Mouse (Mus musculus) retina, postnatal 1 day (tissue): ENCODE data around the gene Gm20388.

Source experiments
- DNase-seq: peaks from one replicate; pipeline ENCODE4 v3.0.0-alpha.2; 2012

The Gm20388 gene

DNA sequence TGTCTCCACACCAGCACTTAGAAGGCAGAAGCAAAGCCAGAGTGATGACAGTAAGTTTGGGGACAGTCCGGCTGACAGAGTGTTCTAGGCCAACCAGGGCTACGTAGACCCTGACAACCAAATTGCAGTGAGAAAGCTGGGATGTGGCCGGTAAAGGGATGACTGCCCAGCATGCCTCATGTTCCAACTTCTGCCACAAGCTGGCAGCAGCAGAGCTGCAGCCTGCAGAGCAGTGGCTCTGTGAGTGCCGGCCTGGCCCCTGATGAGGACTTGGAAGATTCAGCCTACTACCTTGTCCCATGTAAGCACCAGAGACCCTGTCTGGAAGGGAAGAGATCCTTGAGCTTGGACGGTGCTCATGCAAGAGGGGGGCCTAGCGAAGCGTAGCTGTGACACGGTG, 765.1 kb downstream of the Gm20388 start:
- DNase-seq, result no peak

DNA sequence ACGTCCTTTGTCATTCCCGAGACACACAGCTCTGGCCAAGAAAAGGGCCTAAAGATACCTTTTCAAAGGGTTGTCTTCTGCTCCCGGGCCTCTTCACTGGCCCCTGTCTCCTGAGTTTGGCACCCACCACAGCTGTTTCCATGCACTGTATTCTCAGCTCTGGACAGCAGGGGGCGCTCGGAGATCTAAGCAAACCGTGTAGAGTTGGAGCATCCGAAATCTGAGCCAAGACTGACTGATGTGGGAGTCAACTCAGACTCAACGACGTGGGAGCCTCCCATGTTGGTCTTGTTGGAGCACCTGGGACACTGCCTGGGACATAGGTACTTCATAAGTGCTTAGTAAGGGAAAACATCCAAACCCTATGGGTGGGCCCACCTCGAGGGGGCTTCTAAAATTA, 767.8 kb downstream of the Gm20388 start:
- peak; percentile 87 for DNase-seq

DNA sequence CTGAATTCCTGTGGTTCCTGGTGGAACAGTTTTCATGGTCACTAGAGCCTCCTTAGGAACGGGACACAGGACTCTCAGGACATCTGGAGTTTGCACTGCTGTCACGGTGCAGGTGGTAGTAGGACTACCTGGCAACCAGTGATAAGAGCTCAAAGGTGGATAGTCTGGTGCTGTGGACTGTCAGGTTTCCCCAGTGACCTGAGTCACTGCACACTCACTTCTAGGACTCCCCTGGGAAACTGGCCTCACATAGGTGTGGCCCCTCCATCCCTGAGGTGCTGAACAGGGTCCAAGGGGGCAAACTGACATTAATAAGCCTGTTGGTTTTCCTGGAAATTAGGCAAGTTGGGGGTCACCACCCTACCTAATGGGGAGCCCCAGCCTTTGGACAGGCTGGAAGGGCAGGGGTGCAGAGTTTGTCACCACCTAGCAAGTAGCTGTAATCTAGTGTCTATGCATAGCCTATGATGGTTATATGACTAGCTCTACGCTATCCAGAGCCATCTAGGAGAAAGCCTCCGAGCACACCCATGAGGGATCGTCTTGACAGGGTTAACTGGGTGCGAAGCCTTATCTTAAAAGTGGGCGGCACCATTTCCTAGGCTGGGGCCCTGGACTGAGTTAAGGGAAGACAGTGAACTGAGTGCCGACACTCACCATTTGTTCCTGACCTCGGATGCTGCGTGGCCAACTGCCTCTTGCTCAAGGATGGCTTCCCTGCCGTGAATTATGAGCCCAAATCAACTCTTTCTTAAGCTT, 769.2 kb downstream of the Gm20388 start:
- no peak for DNase-seq

DNA sequence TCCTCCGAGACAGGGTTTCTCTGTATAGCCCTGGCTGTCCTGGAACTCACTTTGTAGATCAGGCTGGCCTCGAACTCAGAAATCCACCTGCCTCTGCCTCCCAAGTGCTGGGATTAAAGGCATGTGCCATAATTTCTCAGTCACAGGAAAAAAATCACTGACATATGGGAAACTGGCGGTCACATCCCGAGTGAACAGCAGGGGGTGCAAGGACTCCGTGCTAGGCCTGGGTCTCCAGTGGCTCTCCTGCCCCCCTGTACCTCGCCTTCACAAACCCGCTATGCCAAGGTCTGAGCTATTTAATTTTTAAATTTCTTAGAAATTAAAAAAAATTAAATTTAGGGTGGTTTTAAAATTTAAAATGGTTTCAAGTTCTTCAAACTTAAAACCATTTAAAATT, 769.8 kb downstream of the Gm20388 start:
- peak; percentile 41 for DNase-seq

DNA sequence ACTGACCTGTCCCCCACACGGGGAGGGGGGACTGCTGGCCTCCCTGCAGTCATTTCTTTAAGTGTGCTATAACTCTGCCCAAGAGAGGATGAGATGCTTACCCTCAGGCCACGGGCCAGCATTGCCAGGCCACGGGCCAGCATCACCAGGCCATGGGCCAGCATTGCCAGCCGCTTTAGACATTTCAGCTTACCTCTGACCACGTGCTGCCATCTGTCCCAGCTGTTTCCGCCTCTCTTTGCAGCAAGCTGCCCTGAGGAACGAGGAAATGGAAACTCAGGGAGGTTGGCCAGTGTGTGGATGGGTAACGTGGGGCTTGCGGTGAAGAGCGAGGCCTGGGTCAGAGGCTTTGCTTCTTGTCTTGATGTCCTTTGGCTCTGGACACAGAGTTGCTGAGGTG, 770.5 kb downstream of the Gm20388 start:
- DNase-seq, result no peak

DNA sequence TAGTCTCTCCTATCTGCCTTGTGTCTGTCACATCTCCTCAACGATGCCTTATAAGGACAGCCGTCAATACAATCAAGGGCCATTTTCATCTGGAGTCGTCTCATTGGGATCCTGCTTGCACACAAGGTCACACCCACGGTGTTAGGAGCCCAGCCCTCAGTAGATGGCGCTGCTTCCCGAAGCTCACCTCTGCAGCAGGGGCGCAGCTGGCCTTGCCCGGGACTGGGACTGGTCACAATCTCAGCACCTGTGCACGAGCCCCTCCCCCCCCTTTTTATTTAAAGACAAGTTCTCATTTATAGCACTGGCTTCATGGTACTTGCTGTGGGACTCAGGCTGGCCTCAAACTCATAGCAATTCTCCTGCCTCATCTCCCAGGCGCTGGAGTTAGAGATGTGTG, 773.0 kb downstream of the Gm20388 start:
- DNase-seq, result peak; percentile 67

DNA sequence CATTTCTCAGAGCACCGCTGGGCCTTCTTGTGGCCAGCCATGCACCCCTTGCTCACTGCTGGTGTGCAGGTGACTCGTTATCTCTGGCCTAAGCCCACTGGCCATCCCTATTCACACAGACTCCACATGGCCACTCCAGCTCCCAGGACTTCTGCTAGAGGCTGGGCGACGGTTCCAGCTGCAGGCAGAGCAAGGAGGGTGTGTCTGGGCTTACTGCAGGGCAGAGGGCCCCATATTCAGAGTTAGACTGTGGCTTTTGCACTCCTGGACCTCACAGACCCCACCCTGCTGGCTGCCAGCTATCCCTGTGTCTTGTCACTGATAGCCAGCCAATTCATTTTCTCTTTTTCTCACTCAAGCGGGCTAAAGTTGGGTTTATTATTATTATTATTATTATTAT, 773.4 kb downstream of the Gm20388 start:
- DNase-seq, result no peak

DNA sequence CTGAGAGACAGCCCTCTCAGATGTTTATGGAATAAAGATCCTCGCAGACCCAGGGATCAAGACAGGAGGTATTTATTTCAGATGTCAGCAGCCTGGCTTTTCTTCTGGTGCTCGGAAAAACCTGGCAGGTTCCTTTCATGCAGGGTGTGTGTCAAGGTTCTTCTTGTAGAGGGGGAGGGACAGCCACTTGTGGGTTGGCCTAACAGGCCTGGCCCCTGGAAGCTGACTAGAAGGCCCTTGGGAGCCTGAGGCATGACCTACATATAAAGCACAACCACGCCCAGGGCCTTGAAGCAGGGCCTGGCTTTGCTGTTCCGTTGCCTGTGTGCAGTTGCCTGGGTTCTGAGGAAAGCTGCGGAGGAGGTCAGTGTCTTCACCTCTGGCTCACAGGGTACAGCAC, 774.5 kb downstream of the Gm20388 start:
- DNase-seq, result no peak

DNA sequence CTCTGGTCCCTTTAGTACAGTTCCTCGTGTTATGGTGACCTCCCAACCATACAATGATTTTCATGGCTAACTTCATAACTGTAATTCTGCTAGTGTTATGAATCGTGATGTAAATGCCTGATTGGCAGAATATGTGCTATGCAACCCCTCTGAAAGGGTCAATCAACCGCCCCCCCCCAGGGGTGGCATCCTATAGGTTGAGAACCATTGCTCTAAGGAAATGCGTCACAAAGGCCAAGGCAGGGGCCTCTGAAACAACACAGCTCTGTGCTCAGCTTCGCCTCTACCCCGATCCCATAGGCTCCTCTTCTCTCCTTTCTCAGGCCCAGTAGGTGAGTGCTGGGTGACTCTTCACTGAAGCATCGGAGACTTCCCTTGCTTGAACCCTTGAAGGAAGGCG, 775.0 kb downstream of the Gm20388 start:
- DNase-seq, result no peak

DNA sequence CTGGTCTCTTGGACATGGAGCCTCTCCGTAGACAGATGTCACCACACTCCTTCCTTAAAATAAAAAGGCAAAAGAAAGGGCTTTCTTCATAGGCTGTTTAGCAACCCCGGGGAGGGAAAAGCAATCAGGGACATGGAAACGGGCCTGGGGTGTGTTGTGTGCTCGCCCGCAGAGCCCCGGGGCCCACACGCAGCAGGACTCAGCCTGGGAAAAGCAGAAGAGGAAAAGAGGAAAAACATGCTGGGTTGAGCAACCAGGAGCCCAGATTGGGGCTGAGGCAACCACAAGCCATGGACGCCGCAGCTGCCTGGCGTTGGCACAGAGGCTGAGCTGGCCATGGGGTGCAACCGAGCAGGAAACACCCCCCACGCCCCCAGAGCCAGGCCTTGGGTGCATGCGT, 775.4 kb downstream of the Gm20388 start:
- no peak for DNase-seq

DNA sequence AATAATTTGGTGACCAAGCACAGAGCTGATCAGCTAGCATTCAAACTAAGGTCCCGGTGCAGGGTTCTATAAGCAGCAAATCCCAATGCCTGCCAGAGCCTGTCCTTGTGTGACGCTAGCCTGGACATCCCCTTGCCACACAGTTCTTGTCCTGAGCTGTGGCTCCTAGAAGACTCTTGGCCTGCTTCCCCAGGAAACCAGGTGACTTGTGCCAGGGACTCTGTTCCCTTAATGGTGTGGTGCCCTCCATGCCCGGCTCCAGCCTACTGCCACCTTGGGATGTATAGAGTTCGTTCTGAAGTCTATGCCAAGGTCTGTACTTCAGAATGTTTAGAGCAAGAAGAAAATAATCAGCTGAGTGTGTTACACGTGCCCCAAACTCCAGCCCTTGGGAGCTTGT, 775.9 kb downstream of the Gm20388 start:
- DNase-seq, result no peak

DNA sequence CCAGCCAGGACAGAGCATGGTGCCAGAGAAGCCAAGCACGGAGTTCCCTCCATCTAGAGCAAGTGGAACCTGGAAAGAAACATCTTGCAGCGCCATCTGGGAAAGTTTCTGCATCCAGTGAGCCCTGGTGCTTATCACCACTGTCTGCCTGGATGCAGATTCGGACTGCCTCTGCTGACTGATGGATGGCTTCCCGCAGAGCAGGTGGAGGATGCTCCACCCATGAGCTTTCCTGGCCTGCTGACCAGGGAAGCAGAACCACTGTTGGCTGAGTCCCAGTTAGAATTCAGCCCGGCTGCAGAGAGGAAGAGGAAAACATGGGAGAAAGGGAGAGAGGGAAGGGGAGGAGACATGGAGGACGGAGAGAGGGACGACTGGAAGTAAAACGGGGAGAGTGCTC, 777.1 kb downstream of the Gm20388 start:
- DNase-seq, result no peak

DNA sequence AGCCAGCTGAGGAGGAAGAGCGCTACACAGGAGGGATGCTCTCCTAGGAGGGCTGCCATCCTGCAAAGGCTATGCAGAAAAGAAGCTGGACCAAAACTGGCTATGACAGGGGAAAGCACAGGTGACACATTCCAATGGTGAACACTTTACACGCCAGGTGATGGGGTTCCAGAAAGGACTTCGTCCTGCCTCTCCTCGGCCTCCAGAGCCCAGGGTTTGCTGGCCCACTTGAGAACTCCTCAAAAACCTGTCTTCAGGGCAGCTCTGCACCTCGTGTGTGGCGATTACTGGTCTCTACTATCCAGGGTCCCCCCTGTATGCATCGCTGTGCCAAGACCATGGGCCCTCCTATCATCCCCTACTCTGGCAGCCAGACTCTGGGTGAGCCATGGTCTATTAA, 777.9 kb downstream of the Gm20388 start:
- no peak for DNase-seq

DNA sequence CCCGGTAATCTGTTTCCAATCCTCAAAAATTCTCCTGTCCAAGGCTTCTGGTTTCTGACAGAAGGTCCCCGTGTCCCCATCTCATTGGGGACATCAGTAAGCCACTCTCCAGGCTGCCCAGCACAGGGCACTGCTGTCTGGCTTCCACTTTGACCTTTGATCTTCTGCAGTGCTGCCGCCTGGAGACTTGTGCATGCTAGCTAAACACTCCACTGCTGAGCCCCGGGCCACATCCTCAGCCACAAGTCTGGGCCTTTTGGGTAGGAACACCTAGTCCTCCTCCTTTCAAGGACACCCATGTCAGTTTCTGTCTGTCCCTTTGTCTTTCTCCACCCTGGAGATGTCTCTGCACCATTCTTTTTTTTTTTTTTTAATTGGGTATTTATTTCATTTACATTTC, 782.3 kb downstream of the Gm20388 start:
- DNase-seq, result no peak

DNA sequence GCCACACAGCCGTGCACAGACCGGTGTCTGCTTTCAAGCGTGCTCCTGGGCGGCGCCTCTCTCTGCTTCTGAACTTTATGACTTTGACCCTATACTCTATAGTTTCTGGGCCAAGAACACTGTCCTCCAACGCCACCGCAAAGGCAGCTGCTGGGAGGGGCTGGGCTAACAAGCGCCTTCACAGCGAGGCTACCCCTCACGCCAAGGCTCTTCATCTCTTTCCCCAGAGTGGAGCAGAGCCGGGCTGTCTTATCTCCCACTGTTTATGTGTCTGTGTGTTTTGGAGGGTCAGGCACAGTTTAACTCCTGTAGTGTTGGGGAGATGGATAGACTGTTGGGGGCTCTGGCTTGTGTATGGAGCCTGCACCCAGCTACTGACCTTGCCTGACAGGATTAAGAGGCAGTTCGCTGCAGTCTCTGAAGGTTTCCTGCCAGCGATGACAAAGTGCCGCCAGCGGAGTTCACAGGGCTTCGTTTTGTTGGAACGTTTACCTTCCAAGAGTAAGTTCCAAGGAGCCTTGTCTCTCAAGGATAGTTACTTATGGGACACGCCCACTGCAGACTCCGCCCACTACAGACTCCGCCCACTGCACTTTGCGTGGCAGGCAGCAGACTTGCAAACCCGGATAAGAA, 783.3 kb downstream of the Gm20388 start:
- no peak for DNase-seq

DNA sequence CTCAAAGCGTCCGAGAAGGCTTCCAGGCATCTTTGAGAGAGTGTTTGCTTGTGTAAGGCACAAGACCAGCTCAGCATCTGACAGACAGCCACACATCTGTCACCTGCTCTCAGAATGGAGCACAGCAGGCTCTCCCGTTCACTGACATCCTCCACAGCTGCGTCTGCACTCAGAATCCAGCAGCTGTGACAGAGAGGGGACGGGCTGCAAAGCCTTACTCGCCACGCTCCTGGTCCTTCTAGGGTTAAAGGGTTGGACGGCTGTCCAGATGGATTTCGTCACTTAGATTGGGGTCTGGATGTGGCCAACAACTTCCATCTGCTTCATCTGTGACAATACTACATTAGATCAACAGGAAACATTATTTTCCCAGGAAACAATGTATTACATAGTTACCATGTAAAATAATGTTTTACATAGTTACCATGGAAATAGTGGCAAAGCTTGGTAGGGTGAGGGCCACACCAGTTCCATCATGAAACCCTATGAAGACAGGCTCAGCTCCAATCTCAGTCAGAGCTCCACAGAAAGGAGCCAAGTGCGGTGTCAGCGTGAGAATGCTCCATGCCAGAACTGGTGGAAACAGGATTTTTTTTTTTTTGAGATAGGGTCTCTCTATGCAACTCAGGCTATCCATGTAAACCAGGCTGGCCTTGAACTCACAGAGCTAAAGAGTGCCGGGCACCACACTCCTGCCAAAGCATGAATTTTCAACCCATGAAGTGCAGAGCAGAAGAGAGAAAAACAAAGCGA, 785.9 kb downstream of the Gm20388 start:
- peak; percentile 55 for DNase-seq

DNA sequence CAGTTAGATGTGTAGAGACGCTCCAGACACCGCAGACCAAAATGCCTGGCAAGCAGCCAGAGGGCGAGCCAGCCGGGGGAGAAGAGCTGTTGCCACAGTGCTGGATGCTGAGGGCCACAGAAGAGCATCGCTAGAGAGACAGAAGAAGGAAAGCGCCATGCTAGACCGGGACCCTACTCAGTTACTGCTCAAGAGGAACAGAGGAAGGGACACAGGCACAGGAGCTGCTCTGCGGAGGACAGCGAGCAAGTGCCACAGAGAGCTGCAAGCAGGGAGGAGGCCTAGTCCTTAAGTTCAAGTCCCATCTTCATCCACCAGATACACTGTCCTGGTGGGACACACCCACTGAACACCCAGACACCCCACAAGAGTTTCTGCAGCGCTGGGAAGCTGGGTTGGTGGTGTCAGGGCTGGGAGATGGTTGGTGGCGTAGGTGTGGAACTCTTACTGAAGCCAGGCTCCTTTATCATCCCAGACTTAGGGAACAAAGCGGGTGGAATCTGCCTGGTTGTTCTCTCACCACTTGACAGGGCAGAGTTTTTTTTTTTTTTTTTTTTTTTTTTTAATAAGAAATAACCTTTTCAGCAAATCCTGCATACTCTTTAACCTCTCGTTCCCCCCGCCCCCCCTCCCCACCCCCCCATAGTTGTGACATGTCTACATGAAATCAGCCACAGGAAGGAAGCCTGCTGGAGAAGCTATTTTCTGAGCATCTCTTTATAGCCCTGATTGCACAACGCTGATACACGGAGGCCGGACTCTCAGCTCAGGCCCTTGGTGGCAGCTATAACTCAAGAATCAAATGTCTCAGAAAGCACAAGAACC, 786.7 kb downstream of the Gm20388 start:
- peak; percentile 48 for DNase-seq

DNA sequence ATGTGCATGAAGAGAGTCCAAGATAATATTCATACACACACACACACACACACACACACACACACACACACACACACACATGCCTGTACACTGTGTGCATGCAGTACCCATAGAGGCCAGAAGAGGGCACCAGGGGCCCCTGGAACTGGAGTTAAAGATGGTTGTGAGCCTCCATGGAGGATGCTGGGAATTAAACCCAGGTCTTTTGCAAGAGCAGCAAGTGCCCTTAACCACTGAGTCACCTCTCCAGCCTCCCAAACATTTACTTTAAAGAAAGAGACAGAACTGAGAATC, 787.3 kb downstream of the Gm20388 start:
- DNase-seq, result peak; percentile 30

DNA sequence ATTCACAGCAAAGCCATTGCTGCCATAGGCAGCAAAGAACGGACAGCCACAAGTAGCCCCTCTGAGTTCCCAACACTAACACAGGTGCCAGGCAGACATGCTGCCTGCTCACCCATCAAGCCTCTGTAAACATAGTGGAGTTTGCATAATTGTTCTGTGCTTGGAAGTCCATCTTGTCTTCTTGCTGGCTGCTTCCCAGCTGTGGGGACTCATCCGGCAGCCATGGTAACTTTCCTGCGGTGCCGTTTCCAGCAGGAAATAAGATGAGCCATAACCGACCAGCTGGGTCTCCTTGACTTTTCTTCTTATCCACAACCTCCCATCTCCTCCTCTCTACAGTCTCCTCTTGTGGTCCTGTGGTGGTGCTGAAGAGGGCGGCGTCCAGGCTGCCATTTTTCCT, 787.8 kb downstream of the Gm20388 start:
- DNase-seq, result no peak

DNA sequence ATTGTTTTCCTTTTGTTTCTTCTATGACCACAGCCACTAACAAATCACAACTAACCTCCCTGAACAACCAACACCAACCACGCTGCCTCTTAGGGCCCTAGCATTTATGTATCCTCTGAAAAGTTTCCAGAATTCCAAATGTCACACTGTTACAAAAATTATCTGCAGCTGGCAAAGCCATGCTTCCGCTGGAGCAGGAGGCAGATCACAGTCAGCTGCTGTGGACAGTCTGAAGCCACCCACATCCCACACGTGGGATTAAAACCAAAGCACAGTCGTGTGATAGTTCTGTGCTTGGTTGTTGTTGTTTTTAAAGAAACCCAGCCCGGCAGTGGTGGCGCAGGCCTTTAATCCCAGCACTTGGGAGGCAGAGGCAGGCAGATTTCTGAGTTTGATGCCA, 788.4 kb downstream of the Gm20388 start:
- DNase-seq, result no peak

DNA sequence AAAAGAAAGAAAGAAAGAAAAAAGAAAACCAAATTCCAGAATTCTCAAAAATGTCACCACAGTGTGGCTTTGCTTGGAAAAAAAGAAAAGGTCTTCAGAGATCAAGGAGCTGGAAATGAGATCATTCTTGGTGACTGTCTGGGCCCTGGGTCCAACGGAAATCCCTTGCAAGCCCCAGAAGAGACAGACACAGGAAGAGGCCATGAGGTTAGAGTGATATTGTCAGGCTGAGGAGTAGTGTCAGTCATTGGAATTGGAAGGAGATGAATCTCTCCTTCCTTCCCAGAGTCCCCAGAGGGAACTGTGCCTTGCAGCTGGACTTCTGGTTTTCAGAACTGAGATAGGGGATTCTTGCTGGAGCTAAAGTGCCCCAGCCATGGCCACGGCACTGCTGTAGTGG, 788.9 kb downstream of the Gm20388 start:
- no peak for DNase-seq

DNA sequence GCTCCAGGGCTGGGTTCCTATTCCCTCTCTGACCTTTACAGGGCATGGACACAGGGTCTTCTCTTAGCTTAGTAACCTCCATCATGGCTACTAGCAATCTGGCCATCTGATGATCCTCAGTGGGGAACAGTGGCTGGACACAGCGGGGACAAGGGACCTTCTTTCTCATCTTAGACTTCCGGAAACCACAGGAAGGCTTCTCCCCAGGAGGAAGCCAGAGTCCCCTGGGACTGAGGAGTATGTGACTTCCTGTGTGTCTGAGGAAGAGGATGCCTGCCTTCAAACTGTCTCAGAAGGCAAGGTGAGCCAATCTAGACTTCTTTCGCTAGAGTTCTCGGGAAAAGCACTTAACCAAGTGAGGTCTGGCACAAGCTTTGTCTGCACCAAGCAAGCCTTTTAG, 789.4 kb downstream of the Gm20388 start:
- no peak for DNase-seq

DNA sequence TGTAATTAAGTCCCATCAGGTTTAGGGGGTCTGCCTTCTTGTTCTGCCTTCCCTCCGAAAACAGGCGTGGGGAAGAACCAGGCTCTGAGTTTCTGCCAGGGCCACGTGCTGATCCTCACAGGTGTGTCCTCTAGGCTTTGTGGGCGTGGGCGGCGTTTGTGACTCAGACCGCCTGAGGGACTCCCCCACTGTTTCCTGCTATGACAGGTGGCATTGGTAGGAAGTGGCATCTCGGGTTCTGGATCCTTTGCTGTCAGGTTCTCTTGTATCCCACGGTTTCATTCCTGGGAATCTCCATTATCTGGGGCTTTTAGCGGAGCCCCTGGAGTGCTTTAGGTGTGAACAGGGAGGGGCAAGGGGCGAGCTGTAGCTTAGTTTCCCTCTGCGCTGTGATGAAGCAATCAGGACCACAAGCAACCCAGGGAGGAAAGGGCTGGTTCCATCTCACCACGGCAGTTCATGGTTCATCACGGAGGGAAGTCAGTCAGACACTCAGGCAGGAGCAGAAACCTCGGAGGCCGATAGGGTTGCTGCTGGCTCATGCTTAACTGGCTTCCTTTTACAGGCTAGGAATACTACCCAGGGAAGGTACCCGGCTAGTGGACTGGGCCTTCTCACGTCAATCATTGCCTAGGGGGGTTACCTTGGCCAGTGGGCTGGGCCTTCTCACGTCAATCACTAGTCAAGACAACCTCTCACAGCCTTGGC, 791.3 kb downstream of the Gm20388 start:
- DNase-seq, result no peak
